Mouse (Mus musculus) intestine, embryonic 15.5 days (tissue): ENCODE measurements around the gene Myadm. TPM values are rescaled to one million over a fixed set of nuclear protein-coding genes. Genes with fewer than 3 reads are reported as not detected.

ENCODE experiments used
- ATAC-seq: fragments of 200-750 bp; cut with Nextera tagmentation; 2 replicates; pipeline ENCODE4 v1.8.0; 2017; ENCODE audit warnings: moderate TSS enrichment, moderate library complexity
- H3K27ac ChIP-seq: fragments of 300-500 bp; sonication (generic); 2 replicates; pipeline ENCODE4 v1.5.1; 2015; ENCODE audit warnings: mild to moderate bottlenecking, inconsistent platforms
- H3K27me3 ChIP-seq: fragments of 300-500 bp; sonication (generic); replicated peaks from 2 replicates; pipeline ENCODE4 v1.6.1; 2015; ENCODE audit warnings: inconsistent platforms
- H3K36me3 ChIP-seq: fragments of 300-500 bp; sonication (generic); 2 replicates; pipeline ENCODE4 v1.6.1; 2015; ENCODE audit warnings: inconsistent platforms
- H3K4me1 ChIP-seq: fragments of 300-500 bp; sonication (generic); replicated peaks from 2 replicates; pipeline ENCODE4 v1.6.1; 2015; ENCODE audit warnings: inconsistent platforms
- H3K4me2 ChIP-seq: fragments of 300-500 bp; sonication (generic); replicated peaks from 2 replicates; pipeline ENCODE4 v1.6.1; 2015; ENCODE audit warnings: mild to moderate bottlenecking, inconsistent platforms
- H3K4me3 ChIP-seq: fragments of 300-500 bp; sonication (generic); replicated peaks from 2 replicates; pipeline ENCODE4 v1.5.1; 2015; ENCODE audit warnings: inconsistent platforms
- H3K9ac ChIP-seq: fragments of 300-500 bp; sonication (generic); 2 replicates; pipeline ENCODE4 v1.6.1; 2015; ENCODE audit warnings: inconsistent platforms
- H3K9me3 ChIP-seq: fragments of 300-500 bp; sonication (generic); 2 replicates; pipeline ENCODE4 v1.6.1; 2016; ENCODE audit warnings: inconsistent platforms
- WGBS: fragments of 180-500 bp; shearing (Covaris S2); methylation state at CpG from one replicate; pipeline ENCODE4 v1.1.7; 2015; 5-methylcytosine and 5-hydroxymethylcytosine counted together
- polyA plus RNA-seq: library from polyadenylated mRNA; unstranded; fragments of >200 nt; fragmentation: Nextera tagmentation; extraction: Ambion mirVana; gene quantifications from 2 replicates; pipeline ENCODE4 v1.2.1, GENCODE M21; 2015

Myadm gene
- polyA plus RNA-seq, 1 experiment from 2014 or later = 131 TPM

DNA sequence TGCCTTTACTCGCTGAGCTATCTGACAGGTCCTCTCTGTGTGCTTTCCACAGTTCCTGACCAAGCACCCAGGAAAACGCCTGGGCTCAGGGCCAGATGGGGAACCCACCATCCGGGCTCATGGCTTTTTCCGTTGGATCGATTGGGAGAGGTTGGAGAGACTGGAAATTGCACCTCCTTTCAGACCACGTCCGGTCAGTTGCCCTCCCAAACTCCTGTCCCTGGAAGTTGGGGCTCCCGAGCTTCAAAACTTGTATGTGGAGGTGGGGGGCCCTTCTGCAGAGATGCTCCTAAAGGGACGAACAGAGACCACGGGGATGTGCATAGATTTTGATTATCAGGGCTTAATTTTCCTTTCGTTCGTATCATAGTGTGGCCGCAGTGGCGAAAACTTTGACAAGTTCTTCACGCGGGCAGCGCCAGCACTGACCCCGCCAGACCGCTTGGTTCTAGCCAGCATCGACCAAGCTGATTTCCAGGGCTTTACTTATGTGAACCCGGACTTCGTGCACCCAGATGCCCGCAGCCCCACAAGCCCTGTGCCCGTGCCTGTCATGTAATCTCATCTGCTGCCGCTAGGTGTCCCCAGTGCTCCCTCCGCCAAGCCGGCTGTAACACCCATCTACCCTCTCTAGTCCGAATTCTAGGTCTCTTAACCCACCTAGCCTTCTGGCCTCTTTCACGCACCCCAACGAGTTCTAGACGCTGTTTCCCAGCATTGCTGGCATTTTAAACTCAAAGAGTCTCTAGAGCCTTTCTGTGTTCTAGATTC lies 41.1 kb downstream of the Myadm start:
- Histone ChIP-seq H3K4me1 (0 out of 2 replicates have a peak, but pooled peaks cover 4% of the 10 kb centered on the region), H3K4me2 (peak overlapping the region; percentile 44), H3K27ac (no peak overlapping the region), H3K36me3 (no peaks in the 10 kb centered on the region), H3K9ac (no peak overlapping the region), H3K9me3 (no peaks in the 10 kb centered on the region), H3K4me3 (0 out of 2 replicates have a peak overlapping the region, but pooled peaks have one; percentile 6), H3K27me3 (peaks cover 6% of the 10 kb centered on the region)
- WGBS = 19% methylated on average over 31 of the region's 31 CpGs
- ATAC-seq = peak; percentile 39; the same call in 1 of the 2 replicates

DNA sequence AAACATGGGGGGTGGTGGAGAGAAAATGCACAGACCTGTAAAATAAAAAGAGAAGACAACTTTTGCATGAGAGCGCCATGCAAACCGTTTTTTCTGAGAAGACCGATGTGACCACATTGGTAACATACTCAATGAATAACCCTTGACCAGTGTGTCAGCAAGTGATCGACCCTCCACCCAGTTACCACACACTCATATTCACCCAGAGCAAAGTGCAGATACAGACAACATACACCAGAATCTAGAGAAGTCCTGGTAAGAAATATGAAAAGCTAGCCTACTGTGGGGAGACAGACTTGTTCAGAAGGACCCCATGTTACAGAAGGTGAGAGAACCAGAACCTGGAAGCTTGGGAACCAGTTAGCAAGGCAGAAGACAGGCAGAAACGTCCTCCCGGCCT lies 42.3 kb downstream of the Myadm start:
- H3K27ac ChIP-seq = 0 out of 2 replicates have a peak overlapping the region, but pooled peaks have one; percentile 74
- no peak for ATAC-seq
- peak overlapping the region; percentile 65 for H3K4me2 ChIP-seq
- 0 out of 2 replicates have a peak, but pooled peaks cover 4% of the 10 kb centered on the region for H3K4me1 ChIP-seq
- H3K4me3 ChIP-seq = peak overlapping the region; percentile 57; the same call in 1 of the 2 replicates
- 43% methylated on average over 6 of the region's 6 CpGs for WGBS
- no peaks in the 10 kb centered on the region for H3K36me3 ChIP-seq
- H3K9ac ChIP-seq = no peak overlapping the region
- no peaks in the 10 kb centered on the region for H3K9me3 ChIP-seq
- peaks cover 6% of the 10 kb centered on the region for H3K27me3 ChIP-seq

DNA sequence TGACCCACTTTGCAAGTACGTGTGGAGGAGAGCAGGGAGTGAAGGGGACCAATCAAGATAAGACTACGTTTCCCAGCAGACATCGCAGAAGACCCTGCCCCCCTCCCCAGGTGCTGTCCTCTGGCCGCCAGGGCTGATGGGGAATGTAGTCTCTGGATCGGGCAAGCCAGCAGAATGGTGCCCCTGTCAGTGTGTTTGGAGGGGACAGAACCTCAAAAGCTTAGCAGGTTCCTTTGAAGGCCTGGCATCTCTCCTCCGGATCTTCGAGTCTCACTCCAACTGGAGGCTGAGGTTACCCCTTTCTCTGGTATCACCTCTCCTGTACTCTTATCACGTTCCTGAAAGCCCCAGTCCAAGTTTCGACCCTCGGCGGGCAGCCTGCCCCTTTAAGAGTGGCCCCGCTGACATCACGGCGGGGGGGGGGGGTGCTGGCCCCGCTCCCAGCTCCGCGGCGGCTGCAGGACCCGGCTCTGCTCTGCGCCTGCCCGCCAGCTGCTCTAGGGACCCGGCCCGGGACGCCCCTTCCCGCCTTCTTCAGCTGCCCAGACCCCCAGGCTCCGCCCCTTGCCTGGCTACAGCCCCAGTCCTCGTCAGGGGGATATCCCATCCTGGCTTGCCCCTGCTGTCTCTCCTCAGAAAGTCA lies 42.8 kb downstream of the Myadm start:
- 0% methylated on average over 26 of the region's 27 CpGs for WGBS
- peak overlapping the region; percentile 20; the same call in 1 of the 2 replicates for H3K9ac ChIP-seq

DNA sequence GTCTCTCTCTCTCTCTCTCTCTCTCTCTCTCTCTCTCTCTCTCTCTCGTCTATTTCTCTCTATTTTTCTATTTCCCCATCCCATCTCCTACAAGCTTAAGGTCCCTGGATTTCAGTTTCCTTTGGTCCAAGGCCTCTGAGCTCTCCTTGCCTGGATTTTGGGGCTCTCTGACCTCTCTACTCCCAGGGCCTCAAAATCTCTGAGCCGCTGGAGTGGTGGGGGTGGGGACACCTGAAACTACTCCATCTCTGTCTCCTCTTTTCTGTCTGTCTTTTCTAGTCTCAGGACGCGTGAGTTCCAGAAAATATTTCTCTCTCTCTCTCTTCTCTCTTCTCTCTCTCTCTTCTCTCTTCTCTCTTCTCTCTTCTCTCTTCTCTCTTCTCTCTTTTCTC lies 43.3 kb downstream of the Myadm start:
- H3K9ac ChIP-seq = no peak overlapping the region
- ATAC-seq = peak; percentile 14; the same call in 1 of the 2 replicates

More for the DNA sequence above, 42.8 kb downstream of the Myadm start:
- Histone ChIP-seq H3K27me3 (peaks cover 6% of the 10 kb centered on the region), H3K4me1 (0 out of 2 replicates have a peak, but pooled peaks cover 4% of the 10 kb centered on the region), H3K27ac (peak overlapping the region; percentile 86), H3K4me2 (peak overlapping the region; percentile 65), H3K4me3 (peak overlapping the region; percentile 57), H3K36me3 (no peaks in the 10 kb centered on the region), H3K9me3 (no peaks in the 10 kb centered on the region)
- peak; percentile 92 for ATAC-seq

DNA sequence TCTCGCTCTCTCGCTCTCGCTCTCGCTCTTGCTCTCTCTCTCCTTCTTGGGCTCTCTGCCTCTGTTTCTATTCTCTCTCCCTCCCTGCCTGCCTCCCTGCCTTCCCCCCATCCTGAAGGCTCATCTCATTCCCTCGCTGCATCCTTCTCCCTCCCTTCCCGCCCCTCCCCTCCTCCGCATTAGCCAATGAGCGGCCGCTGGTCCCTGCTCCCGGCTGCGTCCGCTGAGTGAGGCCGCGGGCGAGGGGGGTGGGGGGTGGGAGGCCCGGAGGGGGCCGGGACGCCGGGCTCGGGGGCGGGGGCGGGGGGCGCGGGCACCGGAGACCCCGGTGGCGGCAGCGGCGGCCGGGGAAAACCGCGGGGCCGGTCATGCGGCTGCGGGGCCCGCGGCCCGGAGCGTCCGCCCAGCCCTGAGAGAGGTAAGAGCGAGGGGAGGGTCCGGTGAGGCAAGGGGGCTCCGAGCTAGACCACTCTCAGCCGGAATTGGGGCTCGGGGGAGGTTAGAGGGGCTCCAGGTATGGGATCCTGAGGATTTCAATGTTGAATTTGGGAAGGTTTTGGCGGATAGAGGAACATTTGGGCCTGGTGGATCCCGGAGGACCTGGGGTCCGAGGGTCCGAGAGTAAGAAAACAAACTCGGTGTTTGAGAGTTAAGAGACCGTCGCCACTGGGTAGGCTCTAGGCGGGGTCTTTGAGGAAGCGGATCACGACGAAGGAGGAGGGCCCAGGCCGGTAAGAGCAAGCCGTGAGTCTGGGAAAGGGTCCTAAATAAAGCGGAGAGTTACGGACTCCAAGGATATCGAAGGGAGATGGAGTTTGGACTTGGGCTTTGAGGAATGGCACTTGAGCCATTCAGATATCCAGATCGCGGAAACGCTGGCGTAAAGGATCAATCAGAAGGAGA lies 44.0 kb downstream of the Myadm start, which contains the start of gene Cacng7:
TSS of gene Cacng7 (plus strand) at position 337 of the 903 bp plus-strand sequence.
- Histone ChIP-seq H3K27me3 (peaks cover 6% of the 10 kb centered on the region), H3K9me3 (no peaks in the 10 kb centered on the region), H3K9ac (peak within 1 kb of the TSS; percentile 54), H3K27ac (peak within 1 kb of the TSS; percentile 86), H3K4me1 (0 out of 2 replicates have a peak, but pooled peaks cover 4% of the 10 kb centered on the region), H3K36me3 (no peaks in the 10 kb centered on the region), H3K4me2 (peak within 1 kb of the TSS; percentile 65), H3K4me3 (peak within 1 kb of the TSS; percentile 57)
- peak; percentile 72 for ATAC-seq
- under 1% methylated on average over 62 of the region's 65 CpGs for WGBS

More for the DNA sequence above, 43.3 kb downstream of the Myadm start:
- 0 out of 2 replicates have a peak, but pooled peaks cover 4% of the 10 kb centered on the region for H3K4me1 ChIP-seq
- H3K9me3 ChIP-seq = no peaks in the 10 kb centered on the region
- peak overlapping the region; percentile 57 for H3K4me3 ChIP-seq
- no peaks in the 10 kb centered on the region for H3K36me3 ChIP-seq
- peak overlapping the region; percentile 65 for H3K4me2 ChIP-seq
- peak overlapping the region; percentile 86 for H3K27ac ChIP-seq
- 2% methylated on average over 4 of the region's 4 CpGs for WGBS
- peaks cover 6% of the 10 kb centered on the region for H3K27me3 ChIP-seq

DNA sequence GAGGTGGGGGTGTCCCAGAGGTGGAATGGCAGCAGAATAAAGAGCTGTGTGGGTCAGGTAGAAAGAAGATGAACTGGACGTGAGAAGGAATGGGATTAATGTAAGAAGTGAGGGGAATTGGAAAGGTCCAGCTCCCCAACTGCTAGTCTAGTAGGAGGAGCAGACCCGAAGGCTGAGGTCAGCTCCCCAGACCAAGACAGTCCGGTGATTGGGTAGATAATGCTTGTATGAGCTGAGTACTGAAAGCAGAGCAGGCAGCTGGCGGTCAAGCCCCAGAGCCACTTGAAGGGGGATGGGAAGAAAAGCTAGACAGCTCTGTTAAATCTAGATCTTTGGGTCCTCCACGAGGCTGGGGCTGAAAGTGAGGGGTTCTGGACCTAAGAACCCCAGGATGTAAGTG lies 44.7 kb downstream of the Myadm start:
- H3K27me3 ChIP-seq = peaks cover 6% of the 10 kb centered on the region
- no peaks in the 10 kb centered on the region for H3K9me3 ChIP-seq
- ATAC-seq = no peak
- 0 out of 2 replicates have a peak, but pooled peaks cover 4% of the 10 kb centered on the region for H3K4me1 ChIP-seq
- H3K4me3 ChIP-seq = peak overlapping the region; percentile 57
- peak overlapping the region; percentile 65 for H3K4me2 ChIP-seq
- H3K9ac ChIP-seq = peak overlapping the region; percentile 54
- H3K27ac ChIP-seq = peak overlapping the region; percentile 80; the same call in 1 of the 2 replicates
- H3K36me3 ChIP-seq = no peaks in the 10 kb centered on the region
- 15% methylated on average over 5 of the region's 5 CpGs for WGBS

DNA sequence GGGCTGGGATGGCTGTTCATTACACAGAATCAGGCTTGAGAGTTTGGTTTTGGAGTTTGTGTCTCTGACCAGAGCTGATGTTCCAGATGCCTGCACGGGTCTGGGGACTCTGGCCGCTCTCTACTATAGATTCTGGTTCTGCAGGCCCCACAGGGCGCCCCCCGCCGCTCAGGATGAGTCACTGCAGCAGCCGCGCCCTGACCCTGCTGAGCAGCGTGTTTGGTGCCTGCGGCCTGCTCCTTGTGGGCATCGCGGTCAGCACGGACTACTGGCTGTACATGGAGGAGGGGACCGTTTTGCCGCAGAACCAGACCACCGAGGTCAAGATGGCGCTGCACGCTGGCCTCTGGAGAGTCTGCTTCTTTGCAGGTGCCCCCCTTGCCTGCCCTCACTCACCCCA lies 47.5 kb downstream of the Myadm start:
- H3K36me3 ChIP-seq = no peaks in the 10 kb centered on the region
- H3K4me1 ChIP-seq = no peaks in the 10 kb centered on the region
- H3K27me3 ChIP-seq = peaks cover 6% of the 10 kb centered on the region
- no peak overlapping the region for H3K9ac ChIP-seq
- 70% methylated on average over 17 of the region's 17 CpGs for WGBS
- no peak overlapping the region for H3K27ac ChIP-seq
- no peak overlapping the region for H3K4me3 ChIP-seq
- no peak for ATAC-seq
- no peaks in the 10 kb centered on the region for H3K9me3 ChIP-seq
- no peak overlapping the region for H3K4me2 ChIP-seq

DNA sequence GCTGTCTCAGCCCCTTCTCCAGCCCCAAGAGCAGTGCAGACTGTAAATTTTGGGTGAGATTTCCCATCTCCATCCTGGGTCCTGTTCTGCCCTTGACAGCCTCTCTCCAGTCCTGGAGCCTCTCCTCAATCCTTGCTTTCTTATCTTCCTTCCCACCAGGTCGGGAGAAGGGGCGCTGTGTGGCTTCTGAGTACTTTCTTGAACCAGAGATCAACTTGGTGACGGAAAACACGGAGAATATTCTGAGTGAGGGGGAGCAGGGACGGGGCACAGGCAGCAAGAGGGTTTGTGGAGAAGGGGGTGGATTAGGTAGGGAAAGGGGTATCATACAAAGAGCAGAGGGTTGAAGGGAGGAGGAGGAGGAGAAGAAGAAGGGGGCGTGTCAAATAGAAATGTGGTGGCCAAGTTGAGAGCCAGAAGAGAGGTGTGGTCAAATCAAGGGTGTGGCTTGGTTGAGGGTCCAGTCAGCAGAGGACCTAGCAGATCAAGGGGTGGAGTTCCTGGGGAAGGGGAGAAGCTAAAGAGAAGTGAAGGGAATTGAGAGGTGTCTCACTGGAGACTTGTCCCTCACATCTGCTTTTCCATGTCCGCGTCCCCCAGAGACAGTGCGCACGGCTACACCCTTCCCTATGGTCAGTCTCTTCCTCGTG lies 49.5 kb downstream of the Myadm start:
- Histone ChIP-seq H3K4me3 (no peak overlapping the region), H3K27me3 (no peaks in the 10 kb centered on the region), H3K36me3 (no peaks in the 10 kb centered on the region), H3K9me3 (no peaks in the 10 kb centered on the region), H3K9ac (no peak overlapping the region), H3K27ac (no peak overlapping the region), H3K4me1 (no peaks in the 10 kb centered on the region), H3K4me2 (no peak overlapping the region)
- 72% methylated on average over 11 of the region's 11 CpGs for WGBS
- no peak for ATAC-seq

DNA sequence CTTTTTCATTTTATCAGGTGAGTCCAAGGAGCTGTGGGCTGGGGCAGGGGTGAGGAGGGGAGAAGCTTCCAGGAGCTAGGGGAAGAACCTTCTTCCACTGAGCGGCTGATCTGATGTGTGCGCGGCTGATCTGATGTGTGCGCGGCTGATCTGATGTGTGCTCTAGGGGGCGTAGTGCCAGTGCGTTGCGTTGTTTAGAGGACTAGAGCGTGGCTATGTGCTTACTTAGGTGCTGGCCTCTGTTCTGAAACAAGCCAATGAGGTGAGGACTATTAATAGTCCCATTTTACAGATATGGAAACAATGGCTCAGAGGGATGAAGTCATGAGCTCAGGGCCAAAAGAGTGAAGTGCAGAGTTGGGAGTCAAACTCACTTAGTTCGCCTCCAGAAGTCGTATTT lies 50.1 kb downstream of the Myadm start:
- 83% methylated on average over 11 of the region's 11 CpGs for WGBS
- no peaks in the 10 kb centered on the region for H3K4me1 ChIP-seq
- no peaks in the 10 kb centered on the region for H3K9me3 ChIP-seq
- no peak overlapping the region for H3K4me3 ChIP-seq
- H3K4me2 ChIP-seq = no peak overlapping the region
- H3K9ac ChIP-seq = no peak overlapping the region
- H3K36me3 ChIP-seq = no peaks in the 10 kb centered on the region
- no peak for ATAC-seq
- no peak overlapping the region for H3K27ac ChIP-seq
- H3K27me3 ChIP-seq = no peaks in the 10 kb centered on the region

DNA sequence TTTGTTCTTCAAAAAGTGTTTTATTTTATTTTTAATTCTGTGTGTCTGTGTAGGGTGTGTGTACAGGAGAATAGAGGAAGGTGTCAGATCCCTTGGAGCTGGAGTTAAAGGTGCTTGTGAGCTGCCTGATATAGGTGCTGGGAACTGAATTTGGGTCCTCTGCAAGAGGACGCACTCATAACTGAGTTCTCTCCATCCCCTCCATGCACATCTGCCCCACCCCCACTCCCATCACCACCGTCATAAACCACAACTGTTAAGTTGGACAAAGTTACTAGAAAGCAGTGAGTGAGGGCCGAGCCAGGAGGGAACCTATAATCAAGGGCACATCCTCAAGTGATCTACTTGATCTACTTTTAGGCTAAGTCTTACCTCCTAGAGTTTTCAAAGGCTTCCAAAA lies 55.0 kb downstream of the Myadm start:
- no peak overlapping the region for H3K4me2 ChIP-seq
- 89% methylated on average over 3 of the region's 3 CpGs for WGBS

DNA sequence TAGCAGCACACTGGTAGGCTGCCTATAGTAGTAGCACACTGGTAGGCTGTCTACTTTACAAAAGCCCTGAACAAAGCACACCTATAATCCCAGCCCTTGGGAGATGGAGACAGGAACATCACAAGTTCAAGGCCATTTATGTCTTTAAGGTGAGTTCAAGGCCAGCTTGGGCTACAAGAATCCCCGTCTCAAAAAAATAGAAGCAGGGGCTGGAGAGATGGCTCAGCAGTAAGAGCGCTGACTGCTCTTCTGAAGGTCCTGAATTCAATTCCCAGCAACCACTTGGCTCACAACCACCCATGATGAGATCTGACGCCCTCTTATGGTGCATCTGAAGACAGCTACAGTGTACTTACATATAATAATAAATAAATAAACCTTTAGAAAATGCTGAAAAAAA lies 56.4 kb downstream of the Myadm start:
- no peak for ATAC-seq
- Histone ChIP-seq H3K4me1 (no peaks in the 10 kb centered on the region), H3K36me3 (no peaks in the 10 kb centered on the region), H3K9ac (no peak overlapping the region), H3K27me3 (no peaks in the 10 kb centered on the region), H3K9me3 (no peaks in the 10 kb centered on the region), H3K4me2 (no peak overlapping the region), H3K27ac (no peak overlapping the region), H3K4me3 (no peak overlapping the region)
- whole genome bisulfite sequencing = over 99% methylated on average over 3 of the region's 3 CpGs

More for the DNA sequence above, 55.0 kb downstream of the Myadm start:
- Histone ChIP-seq H3K4me3 (no peak overlapping the region), H3K9ac (no peak overlapping the region), H3K4me1 (no peaks in the 10 kb centered on the region), H3K27ac (no peak overlapping the region), H3K9me3 (no peaks in the 10 kb centered on the region), H3K27me3 (no peaks in the 10 kb centered on the region), H3K36me3 (no peaks in the 10 kb centered on the region)
- no peak for ATAC-seq
